Mouse (Mus musculus): ENCODE results near the gene Rad51b.

The Rad51b gene

GRCm38 (mm10) chr12:79825922-79826321 is 528.8 kb downstream of the Rad51b start:
- no peak for DNase-seq (ENCODE audit: low spot score in 2 of 2)

GRCm38 (mm10) chr12:79827233-79827692 is 530.2 kb downstream of the Rad51b start:
- DNase-seq (ENCODE audit: low spot score in 2 of 2) = no peak

GRCm38 (mm10) chr12:79827735-79828134 is 530.7 kb downstream of the Rad51b start:
- no peak for DNase-seq (ENCODE audit: low spot score in 2 of 2)

DNA sequence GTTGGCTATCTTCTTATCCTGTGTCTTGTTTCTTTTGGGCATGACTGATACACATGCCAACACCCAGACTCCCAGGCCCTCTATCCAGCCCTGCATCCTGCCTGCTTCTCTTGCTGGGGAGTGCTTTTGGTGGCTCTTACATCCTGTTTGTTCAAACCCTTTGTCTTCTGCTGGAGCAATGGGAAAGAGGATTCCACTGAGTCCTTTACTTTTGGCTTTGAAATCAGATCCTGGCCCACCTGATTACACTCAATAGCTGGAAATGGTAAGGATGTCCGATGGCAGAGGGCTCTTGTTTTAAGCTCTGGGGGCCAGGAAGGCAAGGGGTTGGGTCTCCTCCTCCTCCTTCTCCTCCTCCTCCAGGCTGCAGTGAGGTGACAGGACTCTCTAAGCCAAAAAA is 533.6 kb downstream of the Rad51b start:
- no peak for DNase-seq (ENCODE audit: low spot score in 2 of 2)

GRCm38 (mm10) chr12:79832611-79833010 is 535.5 kb downstream of the Rad51b start:
- DNase-seq (ENCODE audit: low spot score in 2 of 2) = no peak

- no peak for DNase-seq (ENCODE audit: low spot score in 2 of 2)
Measured at GRCm38 (mm10) chr12:79835521-79835920, 538.4 kb downstream of the Rad51b start.

DNA sequence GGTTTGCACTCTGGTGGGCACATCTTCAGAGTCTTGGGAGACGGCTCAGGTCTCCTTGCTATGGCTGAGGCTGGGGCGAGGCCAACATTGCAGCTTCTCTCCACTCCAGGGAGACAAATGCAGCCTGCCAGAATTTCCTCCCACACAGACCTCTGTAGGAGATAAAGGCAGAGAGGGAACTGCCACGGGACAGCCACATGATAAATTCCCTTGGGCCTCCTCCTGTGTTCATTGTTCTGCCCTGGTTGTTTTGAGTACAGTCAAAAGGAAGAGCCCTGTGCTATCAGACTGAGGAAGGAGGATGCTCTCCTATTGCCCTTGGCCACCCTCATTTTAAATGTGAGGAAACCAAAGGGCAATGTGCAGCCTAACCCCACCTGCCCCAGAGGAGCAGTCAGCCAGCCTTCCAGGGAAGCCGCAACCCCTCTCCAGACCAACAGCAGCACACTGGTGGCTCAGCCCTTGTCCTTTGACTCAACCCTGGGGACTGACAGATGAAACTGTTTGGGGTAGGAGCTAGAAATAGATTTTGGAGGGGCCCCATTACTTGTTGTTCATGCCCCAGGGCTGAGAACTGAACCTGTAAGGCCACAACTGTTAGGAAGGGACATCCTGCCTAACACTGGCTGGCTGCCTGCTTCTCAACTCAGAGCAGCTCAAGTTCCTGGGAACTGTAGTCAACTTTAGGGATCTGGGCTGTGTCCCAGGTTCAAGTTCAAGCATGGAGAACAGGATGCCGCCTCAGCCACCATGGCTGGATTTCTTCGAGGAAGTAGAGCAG is 541.3 kb downstream of the Rad51b start:
- DNase-seq (ENCODE audit: low spot score in 2 of 2) = no peak

- no peak for DNase-seq (ENCODE audit: low spot score in 2 of 2)
Measured at GRCm38 (mm10) chr12:79839096-79839941, 542.2 kb downstream of the Rad51b start.

GRCm38 (mm10) chr12:79840465-79840864 is 543.4 kb downstream of the Rad51b start:
- no peak for DNase-seq (ENCODE audit: low spot score in 2 of 2)

DNA sequence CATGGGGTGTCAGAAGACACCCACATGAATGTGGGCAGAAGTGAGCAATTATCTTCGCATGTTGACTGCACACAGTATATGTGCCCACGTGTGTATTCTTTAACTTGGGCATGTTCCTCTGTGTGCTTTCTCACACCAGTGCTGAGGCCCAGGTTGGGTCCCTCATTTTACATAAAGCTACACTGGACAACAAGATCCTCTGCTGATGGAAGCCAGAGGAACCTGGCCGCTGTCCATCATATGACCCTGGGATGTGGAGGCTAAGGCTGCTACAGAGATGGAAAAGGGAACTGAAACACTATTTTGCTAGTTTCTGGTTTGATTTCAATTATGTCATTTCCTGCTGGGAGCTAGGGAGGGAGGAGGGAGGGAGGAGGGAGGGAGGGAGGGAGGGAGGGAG is 544.2 kb downstream of the Rad51b start:
- DNase-seq (ENCODE audit: low spot score in 2 of 2) = no peak

- DNase-seq (ENCODE audit: low spot score in 2 of 2) = no peak
Measured at GRCm38 (mm10) chr12:79842319-79842718, 545.2 kb downstream of the Rad51b start.

- no peak for DNase-seq (ENCODE audit: low spot score in 2 of 2)
Measured at GRCm38 (mm10) chr12:79843002-79843401, 545.9 kb downstream of the Rad51b start.

DNA sequence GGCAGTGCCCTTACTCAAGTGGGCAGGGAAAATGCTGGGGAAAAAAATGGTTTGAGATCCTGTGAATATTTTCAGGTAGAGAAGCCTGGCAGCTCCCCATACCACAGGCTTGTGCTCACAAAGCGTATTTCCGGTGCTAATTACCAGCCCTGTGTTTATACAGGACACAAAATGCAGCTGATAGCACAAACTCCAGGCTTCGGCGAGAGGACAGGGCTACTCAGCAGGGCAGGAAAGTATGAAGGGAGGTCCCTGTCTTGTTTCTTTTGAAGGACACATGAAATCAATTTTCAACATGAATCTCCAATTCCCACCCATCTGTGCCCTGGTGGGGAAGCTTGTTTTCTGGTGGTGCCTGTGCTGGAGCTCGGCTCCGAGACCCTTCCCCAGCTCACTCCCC is 546.4 kb downstream of the Rad51b start:
- no peak for DNase-seq (ENCODE audit: low spot score in 2 of 2)

DNA sequence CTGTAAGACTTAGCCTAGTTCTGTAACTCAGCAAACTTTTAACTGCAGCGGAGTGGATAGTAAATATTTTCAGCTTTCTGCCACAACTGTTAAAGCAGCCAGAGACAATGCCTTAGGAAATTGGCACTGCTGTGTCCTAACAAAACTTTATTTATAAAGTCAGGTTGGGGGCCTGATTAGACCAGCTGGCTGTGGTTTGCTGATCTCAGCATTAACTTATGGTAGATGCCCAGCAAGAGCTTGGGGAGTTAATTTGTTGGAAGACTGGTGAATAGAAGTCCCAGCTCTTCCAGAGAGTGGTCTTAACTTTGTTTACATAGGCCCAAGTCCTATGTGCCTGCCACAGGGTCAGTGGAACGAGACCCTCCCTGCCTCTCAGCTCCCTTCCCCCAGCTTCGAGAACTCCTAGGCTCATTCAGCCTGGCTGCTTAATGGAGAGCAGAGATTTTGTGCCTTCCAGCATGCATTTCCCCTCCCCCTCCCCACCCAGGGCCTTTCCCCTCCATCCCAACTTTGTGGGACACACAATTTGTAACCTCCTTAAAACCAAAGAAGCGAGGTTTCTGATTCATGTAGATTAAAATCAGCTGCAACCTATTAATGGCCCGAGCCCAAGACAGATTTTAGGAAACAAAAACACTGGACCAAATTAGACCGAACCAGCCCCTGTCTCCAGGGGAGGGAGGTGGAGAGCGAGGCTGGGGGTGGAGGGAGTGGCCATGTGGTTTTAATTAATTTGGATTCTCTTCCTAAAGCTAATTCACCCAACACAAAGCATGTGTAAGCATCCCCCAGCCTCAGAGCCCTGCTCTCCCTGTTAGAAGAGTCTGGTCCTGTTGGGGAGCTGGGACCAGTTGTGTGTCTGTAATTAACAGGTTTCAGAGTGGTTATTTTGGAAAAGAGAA is 549.4 kb downstream of the Rad51b start:
- no peak for DNase-seq (ENCODE audit: low spot score in 2 of 2)

GRCm38 (mm10) chr12:79848539-79848938 is 551.5 kb downstream of the Rad51b start:
- DNase-seq (ENCODE audit: low spot score in 2 of 2) = no peak

GRCm38 (mm10) chr12:79850021-79850420 is 552.9 kb downstream of the Rad51b start:
- no peak for DNase-seq (ENCODE audit: low spot score in 2 of 2)

GRCm38 (mm10) chr12:79851898-79852297 is 554.8 kb downstream of the Rad51b start:
- no peak for DNase-seq (ENCODE audit: low spot score in 2 of 2)

DNA sequence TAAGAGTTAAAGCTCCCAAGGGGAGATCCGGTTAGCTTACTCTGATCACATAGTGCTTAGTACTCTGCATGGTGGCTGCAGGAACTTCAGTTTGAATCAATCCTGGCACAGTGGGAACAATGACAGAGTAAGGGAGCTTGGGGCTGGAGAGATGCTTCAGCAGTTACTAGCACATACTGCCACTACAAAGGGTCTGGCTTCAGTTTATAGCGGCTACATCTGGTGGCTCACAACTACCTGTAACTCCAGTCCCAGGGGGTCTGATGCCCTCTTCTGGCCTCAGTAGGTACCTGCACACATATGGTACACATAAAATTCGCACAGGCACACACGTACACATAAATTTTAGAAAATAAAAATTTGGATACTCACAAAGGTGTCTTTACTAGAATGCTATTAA is 555.5 kb downstream of the Rad51b start:
- no peak for DNase-seq (ENCODE audit: low spot score in 2 of 2)

DNA sequence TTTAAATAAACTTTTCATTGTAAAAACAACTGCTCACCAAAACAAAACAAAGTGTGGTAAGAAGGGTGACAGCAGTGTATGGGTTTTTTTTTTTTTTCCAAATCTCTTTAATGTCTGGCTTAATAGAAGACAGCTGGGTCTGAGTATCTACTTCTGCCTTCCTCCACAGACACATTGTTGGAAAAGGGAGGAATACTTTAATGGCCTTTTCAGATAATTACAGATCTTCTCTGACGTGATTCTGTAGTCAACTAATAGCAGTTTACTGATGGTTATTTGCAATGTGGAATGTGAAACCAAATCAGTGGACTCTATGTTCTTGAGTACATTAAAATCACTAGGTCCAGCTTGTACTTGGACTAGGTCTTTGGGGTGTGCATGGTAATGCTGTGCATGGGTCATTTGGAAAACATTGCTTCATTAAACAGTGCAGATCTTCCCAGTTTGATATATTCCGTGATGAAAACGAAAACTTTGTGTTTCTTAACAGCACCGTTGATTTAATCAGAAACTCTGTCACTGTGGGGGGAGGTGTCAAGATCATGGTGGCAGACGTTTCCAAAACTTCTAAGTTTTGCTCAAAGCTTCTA is 556.9 kb downstream of the Rad51b start:
- no peak for DNase-seq (ENCODE audit: low spot score in 2 of 2)

DNA sequence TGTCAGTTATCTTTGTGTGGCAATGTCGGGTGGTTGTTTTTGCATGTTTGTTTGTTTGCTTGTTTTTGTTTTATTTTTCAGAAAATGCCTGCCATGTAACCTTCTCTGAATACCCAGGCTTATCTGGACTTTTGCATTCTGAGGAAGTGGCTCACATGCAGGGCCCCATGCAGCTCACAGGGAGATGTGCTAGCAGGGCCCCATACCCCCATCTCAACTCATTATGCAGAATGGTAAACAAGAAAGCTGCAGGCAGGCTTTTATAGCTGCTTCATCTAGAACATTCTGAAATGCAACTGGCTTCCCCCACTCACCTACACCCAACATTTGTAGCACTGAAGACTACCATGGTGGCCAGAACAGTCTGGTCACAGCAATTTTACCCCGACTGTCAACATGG is 557.4 kb downstream of the Rad51b start:
- DNase-seq (ENCODE audit: low spot score in 2 of 2) = no peak

- DNase-seq (ENCODE audit: low spot score in 2 of 2) = no peak
Measured at GRCm38 (mm10) chr12:79856116-79856909, 559.2 kb downstream of the Rad51b start.

Measured in cerebellum, postnatal 4 days (tissue).